Mouse (Mus musculus) lung, adult 18-20 months (tissue): Measurements from ENCODE around the gene Mdp1.
A peak's percentile ranks its signal among the peaks of the same experiment; 100 is the strongest.

Experiments used
- DNase-seq, 2 experiments: peaks; one replicate each; pipeline ENCODE4 v3.0.0; 2022; ENCODE audit warnings: mixed read lengths in 2 of 2

The Mdp1 gene

DNA sequence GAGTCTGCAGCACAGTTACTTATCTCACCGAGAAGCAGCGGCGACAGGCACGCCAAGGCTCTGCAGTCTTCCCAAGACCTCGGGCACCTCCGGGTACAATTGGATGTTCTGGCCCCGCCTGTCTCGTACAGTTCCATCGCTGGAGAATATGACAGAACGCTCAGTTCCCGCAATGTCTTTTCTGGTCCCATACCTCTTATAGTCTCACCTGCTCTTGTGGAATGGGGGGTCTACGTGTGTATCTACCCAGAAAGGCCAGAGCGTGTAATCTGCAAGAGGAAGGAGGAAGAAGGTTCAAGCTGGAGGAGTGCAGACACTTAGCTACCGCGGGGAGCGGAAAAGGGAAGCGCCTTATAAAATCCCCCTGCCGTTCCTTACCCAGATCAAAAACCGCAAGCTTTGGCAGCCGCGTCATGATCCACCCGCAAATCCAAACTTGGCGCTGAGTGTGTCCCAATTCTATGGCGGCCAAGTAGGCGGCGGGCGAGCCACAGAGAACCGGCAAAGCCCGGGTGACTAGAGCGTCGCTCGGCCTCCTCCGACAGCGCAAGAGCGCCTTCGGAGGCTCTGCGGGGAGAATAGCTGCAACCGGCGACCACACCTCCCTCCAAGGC is at the start of gene Mdp1:
Gene Mdp1, minus strand, starts transcription at position 549 of the 614 bp plus-strand sequence.
- peak; percentile 75 to 81 for DNase-seq

DNA sequence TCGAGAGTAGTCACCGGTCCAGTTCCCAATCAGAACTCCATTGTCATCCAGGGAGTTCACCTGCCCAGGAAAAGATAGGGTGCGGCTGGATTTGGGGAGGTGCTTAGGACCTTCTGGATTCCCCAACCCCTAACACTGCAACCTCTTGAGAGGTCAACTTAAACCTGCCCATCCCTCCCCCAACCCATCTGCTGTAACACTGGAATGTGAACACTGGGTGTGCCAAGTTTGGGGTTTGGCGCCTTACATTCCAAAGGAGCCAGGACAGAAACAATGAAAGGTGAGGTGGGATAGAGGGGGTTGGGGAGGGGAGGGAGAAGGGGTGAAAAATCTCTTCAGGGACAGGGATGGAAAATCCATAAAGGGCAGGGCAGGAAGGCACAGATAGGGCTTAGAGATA is 49.2 kb upstream of the Mdp1 start:
- no peak for DNase-seq

DNA sequence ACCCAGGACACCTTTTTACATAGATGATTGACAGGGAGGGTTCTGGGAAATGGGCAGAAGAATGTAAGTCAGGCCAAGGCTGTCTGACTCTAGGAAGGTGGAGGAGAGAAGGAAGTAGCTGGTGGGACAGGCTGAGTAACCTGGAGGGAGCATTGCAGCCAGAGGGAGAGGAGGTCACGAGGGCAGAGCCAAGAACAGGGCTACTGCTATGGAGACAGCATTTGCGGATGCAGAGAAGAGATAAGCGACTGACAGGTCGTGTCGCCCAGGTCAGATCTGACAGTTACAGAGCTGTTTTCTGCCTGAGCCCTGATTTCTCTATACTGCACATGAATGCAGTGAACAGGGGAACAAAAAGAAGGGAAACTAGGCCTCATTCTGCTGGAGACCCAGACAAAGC is 47.1 kb upstream of the Mdp1 start:
- no peak for DNase-seq

DNA sequence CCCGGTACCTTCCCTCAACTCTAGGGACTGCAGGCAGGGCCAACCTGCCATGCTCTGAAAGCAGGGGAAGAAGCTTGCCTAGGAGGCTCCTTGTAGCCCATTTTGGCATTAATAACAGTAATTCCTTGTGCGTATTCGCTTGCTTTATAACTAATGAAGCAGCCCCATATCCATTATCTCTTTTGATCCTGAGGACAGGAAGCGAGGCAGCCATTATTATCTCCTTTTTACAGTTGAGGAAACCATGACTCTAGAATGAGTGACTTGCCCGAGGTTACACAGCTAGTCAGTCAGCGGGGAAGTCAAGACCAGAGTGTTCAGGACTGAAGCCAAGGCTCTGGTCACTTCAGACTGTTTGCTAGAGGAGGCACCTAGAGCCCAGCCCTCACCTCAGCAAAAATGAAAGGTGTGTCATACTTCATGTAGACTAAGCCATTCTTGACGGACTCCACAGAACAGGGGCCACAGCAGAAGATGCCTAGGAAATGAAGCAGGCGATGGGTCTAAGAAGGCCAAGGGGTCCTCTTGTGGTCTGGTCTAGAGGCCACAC is 45.8 kb upstream of the Mdp1 start:
- peak; percentile 43 to 58 for DNase-seq

DNA sequence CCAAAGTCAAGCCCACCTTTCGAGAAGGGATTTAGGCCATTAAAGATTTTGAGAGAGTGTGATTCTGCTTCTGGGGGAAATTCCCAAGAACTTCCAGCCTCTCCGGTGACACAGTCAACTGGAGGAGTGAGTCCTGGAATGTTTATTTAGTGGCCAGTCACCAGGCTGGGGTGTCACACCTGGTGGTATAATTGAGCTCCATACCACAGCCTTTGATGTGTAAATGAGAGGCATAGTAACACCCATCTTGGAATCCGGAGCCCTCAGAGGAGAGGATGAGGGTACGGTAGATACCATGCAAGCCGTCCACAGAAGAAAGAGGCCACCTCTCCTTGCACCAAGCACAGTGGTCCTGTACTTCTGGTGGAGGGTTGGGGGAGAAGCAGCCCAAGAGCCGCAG is 42.5 kb upstream of the Mdp1 start:
- no peak for DNase-seq

DNA sequence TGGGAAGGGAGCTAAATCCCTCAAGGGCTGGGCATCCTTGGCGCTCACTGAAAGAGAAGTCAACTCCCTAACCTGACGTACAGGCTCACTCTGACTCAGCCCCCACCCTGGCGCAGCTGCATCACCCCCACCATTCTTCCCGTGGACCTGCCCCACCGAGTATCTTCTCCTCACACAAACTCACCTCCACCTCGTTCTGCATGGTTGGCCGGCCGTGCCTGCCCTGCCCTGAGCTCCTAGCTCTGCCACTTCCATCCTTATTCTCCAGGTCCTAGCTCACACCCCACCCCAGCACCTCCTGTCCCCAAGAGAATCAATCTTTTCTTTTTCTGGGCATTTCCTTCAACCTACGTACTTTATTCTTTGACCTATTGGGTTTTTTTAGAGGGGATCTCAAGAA is 40.8 kb upstream of the Mdp1 start:
- no peak for DNase-seq

DNA sequence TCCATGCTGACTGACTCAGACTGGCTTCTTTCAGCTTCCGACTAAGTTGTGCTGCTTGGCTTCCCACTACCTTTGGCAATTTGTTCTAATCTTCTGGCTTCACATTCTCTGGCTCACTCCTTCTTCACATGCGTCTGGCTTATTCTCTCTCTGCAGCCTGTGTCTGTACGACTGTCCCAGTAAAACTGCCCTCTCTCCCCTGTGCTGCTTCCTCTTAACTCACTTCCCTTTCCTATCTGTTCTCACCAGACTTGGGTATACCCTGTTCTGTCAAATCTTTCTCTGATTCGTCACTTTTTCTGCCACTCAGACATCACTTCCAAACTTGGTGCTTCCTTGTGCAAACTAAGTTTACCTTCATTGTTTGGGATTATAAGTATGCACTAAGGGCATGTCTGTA is 36.9 kb upstream of the Mdp1 start:
- DNase-seq: no peak

DNA sequence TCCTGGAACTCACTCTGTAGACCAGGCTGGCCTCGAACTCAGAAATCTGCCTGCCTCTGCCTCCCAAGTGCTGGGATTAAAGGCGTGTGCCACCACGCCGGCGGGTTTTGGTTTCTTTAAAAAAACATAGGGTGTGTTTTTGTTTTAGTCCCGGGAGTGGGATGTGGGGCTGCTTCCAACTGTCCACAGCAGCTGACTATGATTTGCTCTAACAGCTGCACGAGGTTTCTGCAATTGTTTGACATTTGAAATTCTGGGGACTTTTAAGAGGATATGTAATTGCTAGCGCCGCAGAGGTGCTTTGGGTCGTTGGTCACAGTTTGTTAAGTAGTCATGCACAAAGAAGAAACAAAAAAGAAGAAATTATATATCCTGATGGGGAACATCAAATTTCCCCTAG is 29.1 kb upstream of the Mdp1 start:
- DNase-seq: no peak

DNA sequence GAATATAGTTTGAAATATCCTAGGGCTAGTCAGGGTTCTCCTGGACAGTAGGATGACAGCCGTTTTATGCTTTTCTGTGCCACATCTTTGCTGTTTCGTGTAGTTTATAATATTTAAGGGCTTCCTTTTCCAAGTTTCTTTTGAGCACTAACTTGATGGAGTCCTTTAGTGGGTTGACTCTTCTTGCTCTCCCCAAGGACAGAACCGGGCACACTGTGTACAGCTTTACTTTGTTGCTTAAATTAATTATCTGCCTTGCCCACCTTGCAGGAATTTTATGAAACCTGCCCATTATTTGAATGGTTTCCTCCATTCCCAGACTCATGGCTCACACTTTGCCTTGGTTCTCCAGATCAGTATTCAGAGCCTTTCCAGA is 21.8 kb upstream of the Mdp1 start:
- no peak for DNase-seq

DNA sequence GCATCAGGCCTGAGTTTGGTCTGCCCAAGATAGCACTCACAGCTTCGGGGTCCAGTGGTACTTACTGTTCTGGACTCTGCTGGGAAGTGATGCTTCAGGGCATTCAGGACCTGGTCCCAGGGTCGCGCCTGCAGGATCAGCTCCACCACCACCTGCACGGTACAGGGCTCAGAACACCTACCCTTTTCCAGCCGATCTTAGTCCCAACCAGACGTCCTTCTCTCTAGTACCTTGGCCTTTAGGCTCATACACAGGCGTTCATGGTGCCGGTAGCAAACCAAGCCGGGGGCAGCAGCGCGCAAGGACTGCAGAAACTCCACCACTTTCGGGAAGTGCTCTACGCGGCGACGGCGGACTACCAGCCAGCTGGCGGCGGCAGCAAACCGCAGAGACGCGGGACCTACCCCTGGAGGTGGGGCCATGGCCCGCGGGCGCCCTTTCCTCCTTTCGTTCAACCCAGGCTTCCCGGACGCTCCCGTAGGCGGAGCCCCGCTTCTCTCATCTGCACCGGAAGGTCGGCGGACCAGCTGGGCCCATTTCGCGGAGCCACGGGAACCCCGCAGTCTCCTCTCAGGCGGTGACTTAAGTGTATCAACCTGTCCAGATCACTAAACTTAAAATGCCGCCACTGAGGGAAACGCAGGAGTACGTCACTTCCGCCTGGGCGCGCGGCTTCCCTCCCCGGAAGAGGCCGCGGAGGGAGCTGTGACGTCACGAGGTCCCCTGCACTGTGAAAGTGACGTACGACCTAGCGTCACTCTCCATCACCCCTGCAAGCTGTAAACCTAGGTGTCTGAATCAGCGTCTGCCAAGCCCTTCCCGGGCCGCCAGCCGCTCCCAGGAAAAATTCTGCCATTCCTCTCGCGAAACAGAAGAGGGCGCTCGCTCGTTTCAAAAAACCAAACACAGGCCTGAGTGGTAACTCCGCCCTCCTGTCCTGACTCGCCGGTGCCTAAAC is 21.1 kb upstream of the Mdp1 start, which contains the start of gene Tinf2:
Gene Tinf2, minus strand, starts transcription at position 661 of the 958 bp plus-strand sequence.
- DNase-seq: peak; percentile 93 to 94

DNA sequence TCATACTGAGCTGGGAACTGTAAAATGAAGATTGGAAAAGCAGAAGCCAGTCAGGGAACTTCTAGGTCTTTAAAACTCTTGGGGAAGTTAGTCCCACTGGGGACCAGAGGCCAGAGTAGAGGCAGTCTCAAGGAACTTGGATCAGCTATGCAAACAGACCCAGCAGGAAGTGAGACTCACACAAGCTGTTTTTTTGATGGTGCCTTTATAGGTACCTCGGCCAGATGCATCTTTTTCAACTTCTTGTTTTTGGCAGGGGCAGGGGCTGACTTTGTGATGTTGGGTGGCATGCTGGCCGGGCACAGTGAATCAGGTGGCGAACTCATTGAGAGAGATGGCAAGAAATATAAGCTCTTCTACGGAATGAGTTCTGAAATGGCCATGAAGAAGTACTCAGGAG is 17.3 kb upstream of the Mdp1 start:
- no peak for DNase-seq

DNA sequence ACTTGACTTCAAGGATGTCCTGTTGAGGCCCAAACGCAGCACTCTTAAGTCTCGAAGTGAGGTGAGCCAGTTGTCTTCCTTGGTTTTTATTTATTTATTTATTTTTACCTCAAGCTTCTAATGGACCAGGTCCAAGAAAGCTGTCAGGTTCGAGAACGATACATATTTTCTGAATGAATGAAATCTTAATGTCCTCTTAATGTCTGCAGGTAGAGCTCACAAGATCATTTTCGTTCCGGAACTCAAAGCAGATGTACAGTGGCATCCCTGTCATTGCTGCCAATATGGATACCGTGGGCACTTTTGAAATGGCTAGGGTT is 12.4 kb upstream of the Mdp1 start:
- no peak for DNase-seq

DNA sequence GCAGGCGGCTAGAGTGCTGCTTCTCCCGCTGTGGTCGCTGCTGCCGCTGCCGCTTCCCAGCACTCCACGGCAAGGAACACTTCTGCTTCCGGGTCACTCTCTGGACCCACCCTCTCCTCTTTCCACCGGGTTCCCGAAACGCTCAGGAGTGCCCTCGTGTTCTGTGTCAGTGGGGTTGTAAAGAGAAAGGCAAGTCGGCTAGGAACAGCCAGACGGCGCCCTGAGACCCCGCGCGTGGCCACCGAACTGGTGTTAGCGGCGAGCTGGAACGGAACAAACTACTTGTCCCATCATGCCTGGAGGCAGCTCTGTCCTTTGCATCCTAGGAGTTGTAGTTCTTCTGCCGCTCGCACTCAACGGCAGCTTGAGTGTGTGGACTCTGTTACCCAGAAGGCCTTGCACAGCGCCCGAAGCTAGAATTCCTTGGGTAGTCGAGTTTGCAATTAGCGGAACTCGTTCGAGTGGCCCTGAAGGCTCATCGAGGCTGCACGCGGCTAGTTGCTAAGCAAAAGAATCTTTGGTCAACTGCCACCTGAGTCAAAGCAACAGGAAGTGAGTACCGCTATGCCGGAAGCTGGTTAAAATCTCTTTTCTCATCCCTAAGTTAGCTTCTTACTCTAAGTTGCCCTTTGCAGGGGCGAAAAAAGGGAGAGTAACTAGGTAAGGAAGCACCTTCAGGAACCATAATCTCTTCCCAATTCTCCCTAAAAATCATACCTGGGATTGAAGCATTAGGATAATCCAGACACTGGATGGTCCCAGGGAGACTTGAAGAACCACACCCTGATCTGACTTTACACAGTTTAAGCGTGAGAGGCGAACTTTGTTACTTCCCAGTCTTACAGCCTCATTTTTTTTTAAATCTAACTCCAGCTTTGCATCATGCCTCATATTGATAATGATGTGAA is 11.8 kb upstream of the Mdp1 start, which contains the start of the genes Gmpr2 and Nedd8:
Gene Gmpr2, plus strand, starts transcription at position 109 of the 908 bp plus-strand sequence.
Gene Nedd8, minus strand, starts transcription at position 292 of the 908 bp plus-strand sequence.
- peak; percentile 95 to 96 for DNase-seq

DNA sequence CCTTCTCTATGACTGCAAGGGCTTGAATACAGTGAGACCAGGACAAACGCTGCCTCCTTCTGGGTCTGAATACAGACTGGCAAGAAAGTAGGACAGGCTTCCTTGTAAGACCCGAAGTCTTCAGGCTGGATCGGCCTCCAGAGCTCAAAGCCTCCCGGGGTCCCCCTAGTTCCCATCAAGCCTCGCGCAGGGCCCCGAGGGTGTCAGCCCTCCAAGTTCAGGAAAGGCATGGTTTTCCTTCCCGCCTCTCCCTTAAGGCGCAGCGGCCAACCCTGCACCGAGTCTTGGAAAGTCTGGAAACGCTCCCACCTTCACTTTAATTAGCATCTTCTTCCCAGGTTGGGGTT is 11.2 kb upstream of the Mdp1 start:
- no peak for DNase-seq

DNA sequence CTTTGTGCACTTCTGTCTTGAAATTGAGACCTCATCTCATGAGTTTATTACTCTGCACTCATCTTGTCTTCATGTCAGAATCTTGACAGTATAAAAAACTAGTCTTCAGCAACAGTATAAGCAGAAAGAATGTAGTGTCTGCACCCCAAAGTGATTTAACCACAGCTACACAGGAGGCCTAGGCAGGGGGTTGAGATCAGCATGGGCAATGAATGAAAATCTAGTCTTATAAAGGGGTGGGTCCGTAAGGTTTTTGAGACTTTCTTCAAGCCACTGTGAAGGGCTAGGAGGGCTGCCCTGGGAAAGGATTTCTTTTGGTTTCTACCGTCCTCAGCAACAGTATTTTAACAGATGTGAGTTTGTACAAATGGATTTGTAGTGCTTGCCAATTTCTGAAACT is 328 bp upstream of the Mdp1 start:
- DNase-seq: no peak

DNA sequence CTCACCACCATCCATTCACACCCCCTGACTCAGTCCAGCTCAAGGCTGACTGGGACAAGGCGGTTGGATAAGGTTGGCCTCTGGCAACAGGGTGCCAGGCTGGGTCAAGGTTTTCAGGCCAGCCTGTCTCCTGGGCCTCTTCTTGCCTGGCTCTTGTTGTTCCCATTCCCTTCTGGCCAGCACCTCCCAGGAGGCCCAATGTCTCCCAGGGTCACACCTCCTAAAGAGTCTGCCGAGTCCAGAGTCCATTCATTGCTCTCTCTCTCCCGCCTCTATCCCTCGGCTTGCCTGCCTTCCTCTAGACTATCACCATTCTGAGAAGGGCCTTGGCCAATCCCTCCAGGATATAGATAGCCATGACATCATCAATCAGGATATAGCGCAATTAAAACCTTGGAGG is 2.3 kb downstream of the Mdp1 start:
- no peak for DNase-seq

DNA sequence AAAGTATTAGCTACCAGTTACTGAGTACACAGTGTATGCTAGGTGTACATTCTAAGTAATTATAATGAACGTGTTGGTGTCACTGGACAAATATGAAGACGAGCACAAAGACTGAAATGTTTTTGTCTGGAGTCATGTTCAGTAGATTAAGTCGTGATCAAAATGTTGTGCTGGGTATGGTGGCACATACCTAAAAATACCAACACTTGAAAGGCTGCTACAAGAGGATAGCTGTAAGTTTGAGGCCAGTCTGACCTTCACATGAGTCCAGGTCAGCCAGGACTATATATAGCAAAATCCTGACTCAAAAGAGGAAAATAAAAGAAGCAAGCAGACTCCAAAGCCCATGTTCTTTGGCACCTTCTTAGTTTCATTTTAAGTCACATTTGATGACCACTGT is 3.4 kb downstream of the Mdp1 start:
- DNase-seq: no peak

DNA sequence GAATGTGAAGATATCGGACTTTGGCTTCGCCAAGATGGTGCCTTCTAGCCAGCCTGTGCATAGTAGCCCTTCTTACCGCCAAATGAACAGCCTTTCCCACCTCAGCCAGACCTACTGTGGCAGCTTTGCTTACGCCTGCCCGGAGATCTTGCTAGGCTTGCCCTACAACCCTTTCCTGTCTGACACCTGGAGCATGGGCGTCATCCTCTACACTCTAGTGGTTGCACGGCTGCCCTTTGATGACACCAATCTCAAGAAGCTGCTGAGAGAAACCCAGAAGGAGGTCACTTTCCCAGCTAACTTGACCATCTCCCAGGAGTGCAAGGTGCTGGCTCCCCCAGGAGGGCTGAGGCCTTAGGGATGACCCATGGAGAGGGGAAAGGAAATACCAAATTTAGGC is 8.8 kb downstream of the Mdp1 start:
- DNase-seq: no peak

DNA sequence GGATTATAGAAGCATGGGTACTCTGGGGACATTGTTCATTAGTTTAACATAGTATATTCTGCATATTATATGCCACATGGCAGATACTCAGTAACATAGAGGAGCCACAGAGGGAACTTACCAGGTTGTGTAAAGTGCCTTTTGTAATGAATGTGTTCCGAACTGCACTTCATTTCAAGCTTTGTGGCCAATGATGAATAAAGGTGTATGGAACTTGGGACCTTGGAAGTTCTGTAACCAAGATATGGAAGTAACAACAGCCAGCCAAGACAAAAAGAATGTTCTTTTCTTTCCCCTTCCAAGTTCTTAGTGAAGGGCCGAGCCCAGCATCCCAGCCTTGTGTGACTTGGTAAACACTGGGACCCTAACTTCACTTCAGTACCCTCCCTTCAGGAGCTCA is 10.4 kb downstream of the Mdp1 start, which contains the start of gene Tssk4:
Gene Tssk4, plus strand, starts transcription at position 301 of the 400 bp plus-strand sequence.
- DNase-seq: no peak

DNA sequence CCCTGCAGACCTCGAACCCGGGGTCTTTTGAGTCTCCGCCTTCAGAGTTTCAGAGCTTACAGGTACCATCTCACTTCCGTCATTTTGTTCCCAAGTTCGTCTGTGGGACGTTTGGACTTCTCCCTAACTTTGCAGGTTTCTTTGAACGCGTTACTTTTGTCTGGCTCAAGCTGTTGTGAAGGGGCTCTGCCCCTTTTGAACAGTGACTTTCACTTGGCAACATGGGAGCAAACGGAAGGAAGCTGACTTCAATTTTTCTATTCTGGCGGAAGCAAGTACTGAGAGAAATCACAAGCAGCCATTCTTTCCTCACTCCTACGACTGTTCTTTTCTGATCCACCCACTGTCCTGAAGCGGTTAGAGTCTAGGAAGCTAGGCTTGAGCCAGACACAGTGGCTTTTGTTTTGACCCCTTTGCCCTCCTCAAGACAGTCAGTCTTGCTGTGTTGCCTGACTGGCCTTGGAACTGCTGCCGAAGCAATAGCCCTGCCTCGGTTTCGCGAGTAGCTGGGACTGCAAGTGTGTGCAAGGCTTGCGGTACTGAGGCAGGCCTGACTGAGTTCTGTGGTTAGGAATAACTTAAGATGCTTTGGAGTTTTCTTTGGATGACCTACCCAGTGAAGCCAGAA is 15.9 kb downstream of the Mdp1 start:
- DNase-seq: no peak

DNA sequence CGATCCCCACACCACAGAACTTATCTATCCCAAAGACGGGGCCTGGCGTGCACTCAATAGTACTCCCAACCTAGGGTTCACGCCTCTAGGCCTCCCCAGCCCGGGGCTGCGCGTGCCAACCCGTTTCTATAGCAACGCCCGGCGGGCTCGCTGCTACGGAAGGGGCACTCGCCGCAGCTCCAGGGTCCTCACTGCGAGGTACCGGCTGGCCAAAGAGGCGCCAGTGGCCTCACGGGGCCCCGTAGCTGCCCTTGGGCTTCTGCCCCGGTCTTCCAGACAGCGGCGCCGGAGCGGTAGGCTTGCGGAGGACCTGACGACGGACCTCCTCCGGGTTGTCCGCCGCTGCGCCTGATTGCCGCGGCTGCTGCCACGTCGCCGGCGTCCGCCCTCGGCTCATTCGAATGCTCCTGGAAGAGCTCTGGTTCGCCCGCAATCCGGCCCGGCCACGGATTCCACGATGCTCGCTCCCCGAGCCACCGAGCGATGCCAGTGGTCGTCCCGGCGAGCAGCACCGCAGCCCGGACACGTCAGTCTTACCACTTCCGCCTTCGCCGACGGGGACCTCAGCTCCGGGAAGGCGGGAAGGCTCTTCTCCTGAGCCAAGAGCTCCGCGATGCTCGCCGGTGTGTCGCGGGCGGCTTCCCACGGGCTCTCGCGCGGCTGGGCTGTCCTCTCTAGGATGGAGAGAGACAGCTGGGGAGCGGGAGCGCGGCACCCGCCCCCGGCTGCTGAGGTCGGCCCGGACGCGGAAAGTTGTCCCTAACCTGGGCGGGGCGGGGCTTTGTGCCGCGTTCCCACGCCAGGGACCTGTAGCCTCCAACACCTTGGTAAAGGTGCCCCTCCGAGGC is 17.0 kb downstream of the Mdp1 start, which contains the start of gene Tm9sf1:
Gene Tm9sf1, minus strand, starts transcription at position 747 of the 848 bp plus-strand sequence.
- DNase-seq: peak; percentile 83 to 85
